Mouse (Mus musculus) urinary bladder, postnatal 4 days (tissue): ENCODE data around the gene Mdh1.
"Not testable (repeated sequence)": the region's sequence is repeated elsewhere in the genome, so short reads cannot be mapped to it uniquely, and the experiment has no call there.

Source experiments
- DNase-seq, 2 experiments: peaks; one replicate each; pipeline ENCODE4 v3.0.0; 2021 to 2022; ENCODE audit warnings: low spot score in 2 of 2

The Mdh1 gene

DNA sequence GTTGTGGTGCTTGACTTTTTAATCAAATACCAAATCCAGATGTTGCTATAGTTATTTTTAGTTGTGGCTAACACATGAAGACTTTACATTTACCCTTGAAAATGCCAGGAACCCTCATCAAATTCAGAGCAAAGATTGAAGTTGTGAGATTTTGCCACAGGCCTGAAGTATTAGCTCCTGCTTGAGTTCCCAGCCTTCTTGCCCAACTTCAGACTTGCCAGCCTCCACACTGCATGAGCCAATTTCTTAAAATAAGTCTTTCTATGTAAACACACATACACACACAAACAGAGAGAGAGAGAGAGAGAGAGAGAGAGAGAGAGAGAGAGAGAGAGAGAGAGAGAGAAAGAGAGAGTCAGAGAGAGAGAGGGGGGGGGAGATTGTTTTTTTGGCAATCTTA, 26.2 kb downstream of the Mdh1 start:
- no peak for DNase-seq

GRCm38 (mm10) chr11:21545021-21545420, 27.1 kb downstream of the Mdh1 start:
- no peak for DNase-seq

DNA sequence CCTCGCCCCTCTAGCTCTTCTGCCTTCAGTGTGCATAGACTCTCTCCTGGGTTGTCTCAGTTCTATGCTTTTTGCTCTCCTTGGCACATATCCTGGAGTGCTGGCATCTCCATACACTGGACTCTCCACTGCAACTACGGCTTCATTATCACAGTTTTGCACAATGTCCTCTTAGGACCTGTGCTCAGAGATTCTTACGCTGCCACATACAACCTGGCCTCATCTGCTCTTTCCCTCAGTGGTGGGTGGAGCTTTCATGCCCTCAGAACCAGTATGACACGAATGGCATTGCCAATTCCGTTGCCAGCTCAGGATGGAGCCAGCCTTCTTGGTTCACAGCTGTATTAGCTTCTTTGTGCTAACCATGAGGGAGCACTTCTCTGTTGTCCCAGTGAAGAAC, 29.4 kb downstream of the Mdh1 start:
- no peak for DNase-seq

DNA sequence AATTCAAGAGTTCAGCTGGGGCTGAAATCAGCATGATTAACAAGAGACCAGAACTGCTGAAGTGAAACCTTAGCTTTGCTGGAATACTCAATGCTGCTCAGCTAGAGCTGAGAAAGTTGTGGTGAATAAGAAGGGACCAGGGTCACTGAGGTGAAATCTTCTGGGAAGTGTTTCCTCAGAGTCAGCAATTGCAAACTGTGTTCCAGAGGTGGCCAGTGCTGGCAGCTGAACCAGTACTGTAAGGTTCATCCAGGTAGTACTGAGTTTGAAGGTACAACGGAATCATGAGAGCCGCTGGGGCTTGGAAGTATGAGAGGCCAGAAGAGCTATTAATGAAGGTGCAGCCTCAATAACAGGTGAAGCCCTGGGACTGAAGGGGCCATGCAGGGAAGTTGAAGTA, 31.5 kb downstream of the Mdh1 start:
- no peak for DNase-seq

- no peak for DNase-seq
These were observed 32.1 kb downstream of the Mdh1 start for GRCm38 (mm10) chr11:21540072-21540471.

DNA sequence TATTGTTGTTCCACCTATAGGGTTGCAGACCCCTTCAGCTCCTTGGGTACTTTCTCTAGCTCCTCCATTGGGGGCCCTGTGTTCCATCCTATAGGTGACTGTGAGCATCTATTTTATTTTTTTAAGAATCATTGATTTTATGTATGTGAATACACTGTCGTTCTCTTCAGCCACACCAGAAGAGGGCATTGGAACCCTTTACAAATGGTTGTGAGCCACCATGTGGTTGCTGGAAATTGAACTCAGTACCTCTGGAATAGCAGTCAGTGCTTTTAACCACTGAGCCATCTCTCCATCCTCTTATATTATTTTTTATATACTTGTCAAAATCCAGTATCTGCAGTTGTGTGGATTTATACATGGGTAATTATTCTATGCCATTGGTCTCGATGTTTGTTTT, 41.3 kb downstream of the Mdh1 start:
- not testable (repeated sequence) for DNase-seq

- no peak for DNase-seq
These were observed 43.3 kb downstream of the Mdh1 start for GRCm38 (mm10) chr11:21528676-21529394.

- DNase-seq: no peak
These were observed 54.4 kb downstream of the Mdh1 start for GRCm38 (mm10) chr11:21517726-21518125.

- DNase-seq: not testable (repeated sequence)
These were observed 55.8 kb downstream of the Mdh1 start for GRCm38 (mm10) chr11:21516396-21516795.

GRCm38 (mm10) chr11:21510577-21510976, 61.6 kb downstream of the Mdh1 start:
- DNase-seq: not testable (repeated sequence)

GRCm38 (mm10) chr11:21508713-21509112, 63.5 kb downstream of the Mdh1 start:
- DNase-seq: not testable (repeated sequence)

DNA sequence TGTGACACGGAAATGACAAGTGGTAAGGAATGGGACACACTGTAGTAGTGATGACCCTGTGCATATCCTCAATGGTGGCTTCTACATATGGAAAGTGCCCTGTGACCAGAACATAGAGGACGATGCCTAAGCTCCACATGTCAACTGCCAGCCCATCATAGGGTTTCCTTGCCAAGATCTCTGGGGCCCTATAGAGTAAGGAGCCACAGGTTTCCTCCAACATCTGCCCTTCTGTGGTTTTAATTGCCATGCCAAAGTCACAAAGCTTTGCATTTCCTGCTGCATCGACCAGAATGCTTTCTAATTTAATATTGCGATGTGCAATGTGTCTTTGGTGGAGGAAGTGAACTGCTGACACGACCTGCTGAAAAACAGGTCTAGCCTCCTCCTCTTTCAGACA, 65.1 kb downstream of the Mdh1 start:
- not testable (repeated sequence) for DNase-seq
